Mouse (Mus musculus) MEL (cell line): ENCODE data around the gene BC024978. TPM values are rescaled to one million over a fixed set of nuclear protein-coding genes. Genes with fewer than 3 reads are reported as not detected.

Experiments used
- DNase-seq: peaks from one replicate; pipeline ENCODE4 v3.0.0; 2011; ENCODE audit warnings: low read depth, low spot score
- H3K27ac ChIP-seq: 2 replicates; pipeline ENCODE4 v1.5.1; 2012; ENCODE audit warnings: low read depth, mild to moderate bottlenecking, control low read depth, low read length, moderate library complexity; ENCODE audit not compliant: control insufficient read depth
- H3K27me3 ChIP-seq, 2 experiments: fragments of 150-350 bp in 1 of 2; sonication (generic) in 1 of 2; 2 replicates each; pipeline ENCODE4 v1.6.1; 2012; ENCODE audit warnings: low read length in 2 of 2, mild to moderate bottlenecking in 2 of 2, improper control_type of control experiment in 1 of 2, moderate library complexity in 1 of 2; ENCODE audit not compliant: insufficient read depth in 2 of 2, control insufficient read depth in 1 of 2
- H3K36me3 ChIP-seq, 2 experiments: 2 replicates each; pipeline ENCODE4 v1.6.1; 2012 to 2014; ENCODE audit warnings: low read length in 2 of 2, improper control_type of control experiment in 1 of 2, inconsistent platforms in 1 of 2, mild to moderate bottlenecking in 1 of 2; ENCODE audit not compliant: insufficient read depth in 2 of 2, control insufficient read depth in 1 of 2
- H3K4me1 ChIP-seq, 2 experiments: fragments of 150-350 bp in 1 of 2; sonication (generic) in 1 of 2; 2 replicates each; pipeline ENCODE4 v1.6.1; 2012; ENCODE audit warnings: low read length in 2 of 2, improper control_type of control experiment in 1 of 2, mild to moderate bottlenecking in 1 of 2; ENCODE audit not compliant: insufficient read depth in 2 of 2, control insufficient read depth in 1 of 2
- H3K4me3 ChIP-seq, 2 experiments: fragments of 150-350 bp in 1 of 2; sonication (generic) in 1 of 2; 2 replicates each; pipeline ENCODE4 v1.5.1; 2012; ENCODE audit warnings: low read depth in 2 of 2, low read length in 2 of 2, mild to moderate bottlenecking in 2 of 2, moderate library complexity in 2 of 2, control low read depth in 1 of 2, improper control_type of control experiment in 1 of 2; ENCODE audit not compliant: control insufficient read depth in 1 of 2, insufficient read depth in 1 of 2
- H3K79me2 ChIP-seq: 2 replicates; pipeline ENCODE4 v1.6.1; 2012; ENCODE audit warnings: mild to moderate bottlenecking, low read length, moderate library complexity; ENCODE audit not compliant: control insufficient read depth, poor library complexity, insufficient read depth
- H3K9ac ChIP-seq: 2 replicates; pipeline ENCODE4 v1.6.1; 2012; ENCODE audit warnings: low read depth, mild to moderate bottlenecking, control low read depth, low read length, moderate library complexity; ENCODE audit not compliant: control insufficient read depth, poor library complexity, severe bottlenecking
- H3K9me3 ChIP-seq: fragments of 150-350 bp; sonication (generic); replicated peaks from 2 replicates; pipeline ENCODE4 v1.6.1; 2012; ENCODE audit warnings: mild to moderate bottlenecking, low read length, improper control_type of control experiment, moderate library complexity; ENCODE audit not compliant: insufficient read depth
- BHLHE40 ChIP-seq: IDR thresholded peaks from 2 replicates; pipeline ENCODE4 v1.6.1; 2012; ENCODE audit warnings: low read depth, mild to moderate bottlenecking, inconsistent platforms, low read length, improper control_type of control experiment, borderline replicate concordance
- CHD1 ChIP-seq: IDR thresholded peaks from 2 replicates; pipeline ENCODE4 v1.6.1; 2012; ENCODE audit warnings: low read depth, mild to moderate bottlenecking, inconsistent platforms, low read length, improper control_type of control experiment
- CHD2 ChIP-seq: IDR thresholded peaks from 2 replicates; pipeline ENCODE4 v1.6.1; 2011; ENCODE audit warnings: low read length, improper control_type of control experiment
- ELF1 ChIP-seq: IDR thresholded peaks from 2 replicates; pipeline ENCODE4 v1.6.1; 2014; ENCODE audit warnings: low read depth, mild to moderate bottlenecking, inconsistent platforms, low read length, improper control_type of control experiment, moderate library complexity
- EP300 ChIP-seq, 2 experiments: IDR thresholded peaks; 2 replicates each; pipeline ENCODE4 v1.6.1; 2011; ENCODE audit warnings: improper control_type of control experiment in 2 of 2, low read length in 2 of 2, low read depth in 1 of 2, mild to moderate bottlenecking in 1 of 2
- GABPA ChIP-seq: IDR thresholded peaks from 2 replicates; pipeline ENCODE4 v1.6.1; 2012; ENCODE audit warnings: low read depth, mild to moderate bottlenecking, inconsistent platforms, low read length, improper control_type of control experiment, moderate library complexity
- HCFC1 ChIP-seq: IDR thresholded peaks from 2 replicates; pipeline ENCODE4 v1.6.1; 2012; ENCODE audit warnings: low read depth, mild to moderate bottlenecking, inconsistent platforms, low read length, improper control_type of control experiment, moderate library complexity
- JUND ChIP-seq: IDR thresholded peaks from 2 replicates; pipeline ENCODE4 v1.6.1; 2011; ENCODE audit warnings: low read depth, mild to moderate bottlenecking, improper control_type of control experiment, low read length
- KAT2A ChIP-seq: conservative IDR thresholded peaks from 2 replicates; pipeline ENCODE4 v1.6.1; 2012; ENCODE audit warnings: low read depth, low read length, improper control_type of control experiment, inconsistent platforms
- MAFK ChIP-seq: IDR thresholded peaks from 2 replicates; pipeline ENCODE4 v1.6.1; 2011; ENCODE audit warnings: low read depth, mild to moderate bottlenecking, low read length, improper control_type of control experiment, borderline replicate concordance
- MAZ ChIP-seq: IDR thresholded peaks from 2 replicates; pipeline ENCODE4 v1.6.1; 2012; ENCODE audit warnings: low read depth, mild to moderate bottlenecking, inconsistent platforms, low read length, improper control_type of control experiment
- MXI1 ChIP-seq: IDR thresholded peaks from 2 replicates; pipeline ENCODE4 v1.6.1; 2011; ENCODE audit warnings: mild to moderate bottlenecking, low read depth, low read length, improper control_type of control experiment
- NELFE ChIP-seq: IDR thresholded peaks from 2 replicates; pipeline ENCODE4 v1.6.1; 2011; ENCODE audit warnings: low read depth, low read length, improper control_type of control experiment
- NRF1 ChIP-seq: IDR thresholded peaks from 2 replicates; pipeline ENCODE4 v1.6.1; 2014; ENCODE audit warnings: low read depth, mild to moderate bottlenecking, inconsistent platforms, low read length, improper control_type of control experiment, moderate library complexity; ENCODE audit not compliant: poor library complexity, insufficient read depth, severe bottlenecking
- POLR2A ChIP-seq, 2 experiments: IDR thresholded peaks; 2 replicates each; pipeline ENCODE4 v1.6.1; 2011 to 2012; ENCODE audit warnings: low read length in 2 of 2, mild to moderate bottlenecking in 2 of 2, control low read depth in 1 of 2, improper control_type of control experiment in 1 of 2, low read depth in 1 of 2, moderate library complexity in 1 of 2; ENCODE audit not compliant: control insufficient read depth in 1 of 2, insufficient read depth in 1 of 2, poor library complexity in 1 of 2
- POLR2AphosphoS2 ChIP-seq: IDR thresholded peaks from 2 replicates; pipeline ENCODE4 v1.6.1; 2011; ENCODE audit warnings: low read length, improper control_type of control experiment
- RCOR1 ChIP-seq: IDR thresholded peaks from 2 replicates; pipeline ENCODE4 v1.6.1; 2012; ENCODE audit warnings: low read depth, mild to moderate bottlenecking, inconsistent platforms, low read length, improper control_type of control experiment
- SIN3A ChIP-seq: IDR thresholded peaks from 2 replicates; pipeline ENCODE4 v1.6.1; 2012; ENCODE audit warnings: low read length, improper control_type of control experiment, inconsistent platforms
- SMC3 ChIP-seq: IDR thresholded peaks from 2 replicates; pipeline ENCODE4 v1.6.1; 2011; ENCODE audit warnings: low read depth, low read length, improper control_type of control experiment
- TAL1 ChIP-seq: IDR thresholded peaks from 2 replicates; pipeline ENCODE4 v1.6.1; 2012; ENCODE audit warnings: mild to moderate bottlenecking, inconsistent platforms, low read length, moderate library complexity, mixed read lengths
- TBP ChIP-seq: IDR thresholded peaks from 2 replicates; pipeline ENCODE4 v1.8.0; 2011; ENCODE audit warnings: low read depth, low read length, improper control_type of control experiment
- UBTF ChIP-seq: IDR thresholded peaks from 2 replicates; pipeline ENCODE4 v1.6.1; 2012; ENCODE audit warnings: low read depth, mild to moderate bottlenecking, inconsistent platforms, low read length, improper control_type of control experiment, moderate library complexity, borderline replicate concordance; ENCODE audit not compliant: insufficient read depth
- USF2 ChIP-seq, 2 experiments: IDR thresholded peaks; 2 replicates each; pipeline ENCODE4 v1.6.1; 2011 to 2012; ENCODE audit warnings: improper control_type of control experiment in 2 of 2, low read length in 2 of 2, borderline replicate concordance in 1 of 2, inconsistent platforms in 1 of 2, low read depth in 1 of 2, mild to moderate bottlenecking in 1 of 2; ENCODE audit not compliant: insufficient read depth in 1 of 2
- ZC3H11A ChIP-seq: IDR thresholded peaks from 2 replicates; pipeline ENCODE4 v1.6.1; 2012; ENCODE audit warnings: low read depth, mild to moderate bottlenecking, inconsistent platforms, low read length, improper control_type of control experiment
- ZMIZ1 ChIP-seq: IDR thresholded peaks from 2 replicates; pipeline ENCODE4 v1.6.1; 2012; ENCODE audit warnings: low read depth, mild to moderate bottlenecking, inconsistent platforms, low read length, improper control_type of control experiment, moderate library complexity
- polyA plus RNA-seq, 2 experiments: library from polyadenylated mRNA; stranded (reverse) in 1 of 2; unstranded in 1 of 2; fragments of >175 nt in 1 of 2; fragments of >200 nt in 1 of 2; gene quantifications; 2 replicates each; pipeline versions ENCODE4 v1.2.1 to v1.2.4; 2012; ENCODE audit warnings: low replicate concordance in 2 of 2, low read depth in 1 of 2; ENCODE audit not compliant: insufficient read length in 2 of 2, insufficient read depth in 1 of 2, missing spikeins in 1 of 2
- total RNA-seq: library from RNA; depleted of rRNA; stranded (reverse); fragments of 300-350 nt; gene quantifications from 2 replicates; pipeline ENCODE4 v1.2.3, GENCODE M21; 2012

BC024978 gene
- total and polyA plus RNA-seq, 3 experiments = 2.1 to 7.1 TPM; not detected in 1

DNA sequence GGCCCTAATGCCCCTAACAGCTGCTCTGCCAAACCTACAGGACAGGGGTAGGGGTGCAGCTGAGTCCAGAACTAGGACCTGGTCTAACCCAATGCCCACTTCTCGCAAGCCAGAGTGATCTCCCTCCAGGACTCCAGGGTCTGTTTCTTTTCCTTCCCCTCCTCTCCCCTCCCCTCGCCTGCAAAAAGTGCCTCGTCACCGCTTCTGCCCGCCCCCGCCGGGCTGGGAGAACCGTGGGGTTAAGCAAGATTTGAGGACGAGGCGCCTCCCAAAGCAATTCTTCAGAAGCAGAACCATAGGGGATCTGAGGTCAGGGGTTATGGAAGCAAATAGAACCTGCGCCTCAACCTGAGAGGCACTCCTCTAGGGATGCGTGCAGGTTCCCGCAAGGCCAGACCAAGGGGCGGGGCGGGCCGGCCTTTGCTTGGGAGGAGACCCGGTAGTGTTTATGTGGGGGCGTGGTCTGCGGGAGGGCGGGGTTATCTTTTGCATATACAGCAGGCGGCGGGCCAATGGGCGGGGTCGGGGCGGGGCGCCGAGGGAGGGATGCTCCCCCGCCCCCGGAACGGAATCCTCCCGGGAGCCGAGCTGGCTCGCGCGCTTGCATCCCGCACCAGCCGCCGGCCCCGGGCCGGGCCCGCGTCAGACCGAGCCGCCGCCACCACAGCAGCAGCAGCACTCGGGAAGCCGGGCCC, 62.8 kb downstream of the BC024978 start, which contains the start of gene Numbl:
Numbl (plus strand) TSS at position 229 of the 695 bp plus-strand sequence.
- Histone ChIP-seq H3K36me3 (peaks cover 0 to 32% of the 10 kb centered on the region in 2 experiments; a peak in 2 of 4 replicates), H3K4me1 (peaks cover 13 to 43% of the 10 kb centered on the region in 2 experiments), H3K27me3 (no peaks in the 10 kb centered on the region), H3K79me2 (no peaks in the 10 kb centered on the region; the same call in 1 of the 2 replicates), H3K9ac (peak within 1 kb of the TSS; percentile 79), H3K27ac (peak within 1 kb of the TSS; percentile 88), H3K4me3 (peak within 1 kb of the TSS; percentile 78 to 92), H3K9me3 (no peaks in the 10 kb centered on the region)
- DNase-seq = peak; percentile 94
- TF ChIP-seq SIN3A (peak; percentile 43; the same call in 1 of the 2 replicates), POLR2A (IDR thresholded peaks at IDR 0.05; ENCODE audit: control insufficient read depth in 1 of 2, insufficient read depth in 1 of 2, low read depth in 1 of 2, low read length in 2 of 2, poor library complexity in 1 of 2) (peak in 1 of 2 experiments; percentile 43; a peak in 1 of 4 replicates), ZMIZ1 (no peak), EP300 (IDR thresholded peaks at IDR 0.05; ENCODE audit: low read depth in 1 of 2, low read length in 2 of 2) (peak in 1 of 2 experiments; percentile 43; a peak in 1 of 4 replicates), MAFK (peak; percentile 29; the same call in 1 of the 2 replicates), MAZ (peak; percentile 79; the same call in 1 of the 2 replicates), CHD1 (no peak), NELFE (0 out of 2 replicates have a peak, but pooled peaks have one; percentile 23), HCFC1 (peak; percentile 62), ELF1 (peak; percentile 32; the same call in 1 of the 2 replicates), RCOR1 (0 out of 2 replicates have a peak, but pooled peaks have one; percentile 10), MXI1 (peak; percentile 50; the same call in 1 of the 2 replicates), GABPA (peak; percentile 86), BHLHE40 (no peak)

DNA sequence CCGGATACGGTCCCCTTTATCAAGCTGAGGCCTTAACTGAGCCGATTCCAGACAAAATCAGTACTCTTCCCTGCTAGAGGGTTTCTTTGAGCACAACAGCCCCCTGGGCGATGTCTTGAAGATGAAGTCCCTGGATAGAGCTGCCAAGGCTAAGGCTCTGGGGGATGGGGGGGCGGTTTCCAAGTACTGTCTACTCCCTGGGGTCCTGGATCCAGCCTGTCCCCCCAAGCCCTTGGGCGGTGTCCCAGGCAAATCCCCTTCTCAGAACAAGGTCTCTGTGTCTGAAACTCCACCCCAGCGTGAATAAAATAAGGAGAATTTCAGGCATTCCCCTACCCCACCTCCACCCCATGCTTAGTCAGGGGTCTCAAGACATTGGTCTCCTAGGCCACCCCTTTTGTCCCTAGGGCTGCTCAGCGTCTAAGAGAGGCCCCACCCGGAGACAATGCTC, 63.7 kb downstream of the BC024978 start:
- DNase-seq = no peak
- H3K79me2 ChIP-seq = no peaks in the 10 kb centered on the region; the same call in 1 of the 2 replicates
- peaks cover 13 to 42% of the 10 kb centered on the region in 2 experiments for H3K4me1 ChIP-seq
- H3K9ac ChIP-seq = peak overlapping the region; percentile 75
- H3K27ac ChIP-seq = no peak overlapping the region
- peaks cover 0 to 30% of the 10 kb centered on the region in 2 experiments; a peak in 2 of 4 replicates for H3K36me3 ChIP-seq
- no peaks in the 10 kb centered on the region for H3K9me3 ChIP-seq
- TF ChIP-seq TBP (no peak), TAL1 (no peak), KAT2A (no peak), JUND (no peak), EP300 (IDR thresholded peaks at IDR 0.05; ENCODE audit: low read depth in 1 of 2, low read length in 2 of 2) (no peak), UBTF (no peak), SMC3 (no peak), BHLHE40 (no peak), USF2 (IDR thresholded peaks at IDR 0.05; ENCODE audit: borderline replicate concordance in 1 of 2, insufficient read depth in 1 of 2, low read depth in 1 of 2, low read length in 2 of 2) (no peak), ZC3H11A (no peak), CHD1 (no peak), HCFC1 (no peak), POLR2AphosphoS2 (no peak), CHD2 (no peak), NRF1 (no peak), NELFE (no peak)
- H3K4me3 ChIP-seq = peak overlapping the region; percentile 57 to 84
- no peaks in the 10 kb centered on the region for H3K27me3 ChIP-seq
